Mouse (Mus musculus) left cerebral cortex, adult 9 months (tissue): ENCODE results near the gene Olfr458.
"Not testable (repeated sequence)": the region's sequence is repeated elsewhere in the genome, so short reads cannot be mapped to it uniquely, and the experiment has no call there.

ENCODE experiments used
- DNase-seq, 2 experiments: peaks; one replicate each; pipeline ENCODE4 v3.0.0; 2022; ENCODE audit warnings: low spot score in 2 of 2

The Olfr458 gene

GRCm38 (mm10) chr6:42465096-42465495, at the start of gene Olfr458:
Gene Olfr458 (minus strand): TSS chr6:42465196.
- no peak for DNase-seq

- no peak for DNase-seq
Measured at GRCm38 (mm10) chr6:42513461-42513860, 48.5 kb upstream of the Olfr458 start.

- DNase-seq: no peak
Measured at GRCm38 (mm10) chr6:42509311-42509710, 44.3 kb upstream of the Olfr458 start.

- no peak for DNase-seq
Measured at GRCm38 (mm10) chr6:42503478-42503877, 38.5 kb upstream of the Olfr458 start.

- no peak for DNase-seq
Measured at GRCm38 (mm10) chr6:42489731-42490130, 24.7 kb upstream of the Olfr458 start.

GRCm38 (mm10) chr6:42487114-42487513, 22.1 kb upstream of the Olfr458 start, which contains the start of gene Olfr456:
Gene Olfr456 (minus strand): TSS chr6:42487214.
- DNase-seq: no peak

GRCm38 (mm10) chr6:42484633-42485032, 19.6 kb upstream of the Olfr458 start:
- DNase-seq: no peak

GRCm38 (mm10) chr6:42476235-42476634, 11.2 kb upstream of the Olfr458 start, which contains the start of gene Olfr457:
Gene Olfr457 (minus strand): TSS chr6:42476335.
- DNase-seq: no peak

GRCm38 (mm10) chr6:42471298-42471697, 6.3 kb upstream of the Olfr458 start:
- DNase-seq: not testable (repeated sequence)

- DNase-seq: no peak
Measured at GRCm38 (mm10) chr6:42470542-42470941, 5.5 kb upstream of the Olfr458 start.

GRCm38 (mm10) chr6:42447381-42447780, 17.6 kb downstream of the Olfr458 start:
- no peak for DNase-seq

GRCm38 (mm10) chr6:42444491-42444890, 20.5 kb downstream of the Olfr458 start:
- no peak for DNase-seq

- DNase-seq: no peak
Measured at GRCm38 (mm10) chr6:42441395-42441794, 23.6 kb downstream of the Olfr458 start.

- DNase-seq: no peak
Measured at GRCm38 (mm10) chr6:42435490-42435889, 29.5 kb downstream of the Olfr458 start.

GRCm38 (mm10) chr6:42434446-42434845, 30.6 kb downstream of the Olfr458 start, which contains the start of gene Tas2r126:
Gene Tas2r126 (plus strand): TSS chr6:42434535.
- no peak for DNase-seq

GRCm38 (mm10) chr6:42433554-42433953, 31.4 kb downstream of the Olfr458 start:
- no peak for DNase-seq

- no peak for DNase-seq
Measured at GRCm38 (mm10) chr6:42426337-42426736, 38.7 kb downstream of the Olfr458 start.

- no peak for DNase-seq
Measured at GRCm38 (mm10) chr6:42424472-42424871, 40.5 kb downstream of the Olfr458 start.

- DNase-seq: no peak
Measured at GRCm38 (mm10) chr6:42421439-42421838, 43.6 kb downstream of the Olfr458 start.

GRCm38 (mm10) chr6:42419443-42419842, 45.6 kb downstream of the Olfr458 start:
- no peak for DNase-seq
